Mouse (Mus musculus) bone marrow, adult 2 months (tissue): ENCODE data around the gene Cacna2d3.

Experiments
- CTCF ChIP-seq: fragments of 200-500 bp; IDR thresholded peaks from 2 replicates; pipeline ENCODE4 v1.5.1; 2011; ENCODE audit warnings: low read length, control low read depth; ENCODE audit not compliant: control insufficient read depth, insufficient read depth
- POLR2A ChIP-seq: fragments of 200-500 bp; IDR thresholded peaks from 2 replicates; pipeline ENCODE4 v1.6.1; 2011; ENCODE audit warnings: low read depth, mild to moderate bottlenecking, control low read depth, low read length, borderline replicate concordance; ENCODE audit not compliant: control insufficient read depth

DNA sequence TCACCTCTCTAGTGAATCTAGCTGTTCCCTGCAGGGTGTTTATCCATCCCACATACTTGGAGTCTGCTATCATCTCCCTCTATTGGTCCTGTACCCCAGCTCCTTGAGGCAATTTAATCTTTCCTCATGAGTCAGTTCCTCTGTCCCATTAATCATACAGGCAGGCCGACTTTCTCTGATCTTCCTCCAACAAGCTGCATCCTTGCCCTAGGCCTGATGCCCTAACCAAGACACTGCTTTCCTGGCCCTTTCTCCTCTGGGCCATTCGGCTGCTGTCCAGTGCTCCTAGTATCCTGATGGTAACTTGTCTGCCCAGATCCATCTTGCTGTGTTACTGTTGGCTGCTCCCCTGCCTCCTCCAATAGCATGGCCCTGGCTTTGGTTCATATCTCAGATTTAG is 737.4 kb downstream of the Cacna2d3 start:
- TF ChIP-seq CTCF (no peak), POLR2A (no peak)
